Mouse (Mus musculus): Measurements from ENCODE around the gene Pdgfb. TPM values are rescaled to one million over a fixed set of nuclear protein-coding genes. Genes with fewer than 3 reads are reported as not detected.

Pdgfb gene
- polyA plus RNA-seq (2016; fragmentation: Nextera tagmentation; extraction: Ambion mirVana): 1.4 and 1.6 TPM in 2 replicates

GRCm38 (mm10) chr15:80014321-80015210 is at the start of gene Pdgfb:
Gene Pdgfb, minus strand, starts transcription at chr15:80014977.
- Histone ChIP-seq H3K27me3 (replicated peaks; ENCODE audit: low read depth, poor library complexity, severe bottlenecking) (peaks cover 85% of the 10 kb centered on the region), H3K4me3 (peak within 1 kb of the TSS; percentile 72), H3K27ac (replicated peaks) (peak within 1 kb of the TSS; percentile 84), H3K36me3 (replicated peaks) (no peaks in the 10 kb centered on the region), H3K4me1 (peaks cover 47% of the 10 kb centered on the region), H3K9me3 (no peaks in the 10 kb centered on the region)
- under 1% methylated on average over 60 of the region's 60 CpGs for WGBS
- DNase-seq (ENCODE audit: low spot score): peak; percentile 57

- Histone ChIP-seq H3K27ac (replicated peaks) (no peak overlapping the region; the same call in 1 of the 2 replicates), H3K9me3 (no peaks in the 10 kb centered on the region), H3K4me1 (peaks cover 40% of the 10 kb centered on the region), H3K27me3 (replicated peaks; ENCODE audit: low read depth, poor library complexity, severe bottlenecking) (0 out of 2 replicates have a peak, but pooled peaks cover 4% of the 10 kb centered on the region), H3K36me3 (replicated peaks) (no peaks in the 10 kb centered on the region), H3K4me3 (no peak overlapping the region)
- no peak for DNase-seq (ENCODE audit: low spot score)
- WGBS: 36% methylated on average over 5 of the region's 5 CpGs
Measured at GRCm38 (mm10) chr15:80062821-80063220, 48.0 kb upstream of the Pdgfb start.

- Histone ChIP-seq H3K27me3 (replicated peaks; ENCODE audit: low read depth, poor library complexity, severe bottlenecking) (0 out of 2 replicates have a peak, but pooled peaks cover 4% of the 10 kb centered on the region), H3K4me1 (peaks cover 35% of the 10 kb centered on the region), H3K36me3 (replicated peaks) (no peaks in the 10 kb centered on the region), H3K4me3 (no peak overlapping the region), H3K9me3 (no peaks in the 10 kb centered on the region), H3K27ac (replicated peaks) (no peak overlapping the region)
- WGBS: 62% methylated on average over 9 of the region's 9 CpGs
- no peak for DNase-seq (ENCODE audit: low spot score)
Measured at GRCm38 (mm10) chr15:80062339-80062738, 47.6 kb upstream of the Pdgfb start.

- no peak overlapping the region for H3K4me3 ChIP-seq
- no peak for DNase-seq (ENCODE audit: low spot score)
- H3K27ac ChIP-seq (replicated peaks): no peak overlapping the region
- H3K27me3 ChIP-seq (replicated peaks; ENCODE audit: low read depth, poor library complexity, severe bottlenecking): 0 out of 2 replicates have a peak, but pooled peaks cover 4% of the 10 kb centered on the region
- peaks cover 39% of the 10 kb centered on the region for H3K4me1 ChIP-seq
- no peaks in the 10 kb centered on the region for H3K36me3 ChIP-seq (replicated peaks)
- no peaks in the 10 kb centered on the region for H3K9me3 ChIP-seq
- 80% methylated on average over 4 of the region's 4 CpGs for WGBS
Measured at GRCm38 (mm10) chr15:80061071-80061550, 46.3 kb upstream of the Pdgfb start.

- Histone ChIP-seq H3K27me3 (replicated peaks; ENCODE audit: low read depth, poor library complexity, severe bottlenecking) (0 out of 2 replicates have a peak, but pooled peaks cover 4% of the 10 kb centered on the region), H3K9me3 (no peaks in the 10 kb centered on the region), H3K36me3 (replicated peaks) (no peaks in the 10 kb centered on the region), H3K27ac (replicated peaks) (no peak overlapping the region), H3K4me3 (no peak overlapping the region), H3K4me1 (peaks cover 44% of the 10 kb centered on the region)
- no peak for DNase-seq (ENCODE audit: low spot score)
- WGBS: 89% methylated on average over 8 of the region's 8 CpGs
Measured at GRCm38 (mm10) chr15:80060356-80061070, 45.7 kb upstream of the Pdgfb start.

GRCm38 (mm10) chr15:80059606-80060005 is 44.8 kb upstream of the Pdgfb start:
- DNase-seq (ENCODE audit: low spot score): no peak
- Histone ChIP-seq H3K9me3 (no peaks in the 10 kb centered on the region), H3K4me1 (peaks cover 37% of the 10 kb centered on the region), H3K36me3 (replicated peaks) (no peaks in the 10 kb centered on the region), H3K27ac (replicated peaks) (no peak overlapping the region), H3K27me3 (replicated peaks; ENCODE audit: low read depth, poor library complexity, severe bottlenecking) (0 out of 2 replicates have a peak, but pooled peaks cover 4% of the 10 kb centered on the region), H3K4me3 (no peak overlapping the region)
- 85% methylated on average over 7 of the region's 7 CpGs for WGBS

- Histone ChIP-seq H3K4me3 (no peak overlapping the region), H3K27ac (replicated peaks) (no peak overlapping the region), H3K36me3 (replicated peaks) (no peaks in the 10 kb centered on the region), H3K4me1 (peaks cover 40% of the 10 kb centered on the region), H3K9me3 (no peaks in the 10 kb centered on the region), H3K27me3 (replicated peaks; ENCODE audit: low read depth, poor library complexity, severe bottlenecking) (no peaks in the 10 kb centered on the region)
- DNase-seq (ENCODE audit: low spot score): no peak
- 85% methylated on average over 7 of the region's 7 CpGs for WGBS
Measured at GRCm38 (mm10) chr15:80058151-80058550, 43.4 kb upstream of the Pdgfb start.

- DNase-seq (ENCODE audit: low spot score): no peak
- H3K36me3 ChIP-seq (replicated peaks): no peaks in the 10 kb centered on the region
- H3K9me3 ChIP-seq: no peaks in the 10 kb centered on the region
- 86% methylated on average over 7 of the region's 7 CpGs for WGBS
- H3K27ac ChIP-seq (replicated peaks): peak overlapping the region; percentile 2; the same call in 1 of the 2 replicates
- H3K4me3 ChIP-seq: no peak overlapping the region
- H3K4me1 ChIP-seq: peaks cover 35% of the 10 kb centered on the region
- H3K27me3 ChIP-seq (replicated peaks; ENCODE audit: low read depth, poor library complexity, severe bottlenecking): no peaks in the 10 kb centered on the region
Measured at GRCm38 (mm10) chr15:80054034-80054710, 39.4 kb upstream of the Pdgfb start.

GRCm38 (mm10) chr15:80053381-80054033 is 38.7 kb upstream of the Pdgfb start:
- no peak overlapping the region for H3K4me3 ChIP-seq
- H3K27me3 ChIP-seq (replicated peaks; ENCODE audit: low read depth, poor library complexity, severe bottlenecking): no peaks in the 10 kb centered on the region
- no peaks in the 10 kb centered on the region for H3K9me3 ChIP-seq
- no peak for DNase-seq (ENCODE audit: low spot score)
- 74% methylated on average over 8 of the region's 8 CpGs for WGBS
- peak overlapping the region; percentile 10; the same call in 1 of the 2 replicates for H3K27ac ChIP-seq (replicated peaks)
- peaks cover 35% of the 10 kb centered on the region for H3K4me1 ChIP-seq
- H3K36me3 ChIP-seq (replicated peaks): no peaks in the 10 kb centered on the region

GRCm38 (mm10) chr15:80051782-80052181 is 37.0 kb upstream of the Pdgfb start:
- 85% methylated on average over 9 of the region's 9 CpGs for whole genome bisulfite sequencing
- no peaks in the 10 kb centered on the region for H3K36me3 ChIP-seq (replicated peaks)
- H3K9me3 ChIP-seq: no peaks in the 10 kb centered on the region
- no peaks in the 10 kb centered on the region for H3K27me3 ChIP-seq (replicated peaks; ENCODE audit: low read depth, poor library complexity, severe bottlenecking)
- no peak for DNase-seq (ENCODE audit: low spot score)
- peaks cover 37% of the 10 kb centered on the region for H3K4me1 ChIP-seq
- 0 out of 2 replicates have a peak overlapping the region, but pooled peaks have one; percentile 36 for H3K27ac ChIP-seq (replicated peaks)
- no peak overlapping the region for H3K4me3 ChIP-seq

- no peaks in the 10 kb centered on the region for H3K36me3 ChIP-seq (replicated peaks)
- 83% methylated on average over 19 of the region's 19 CpGs for WGBS
- no peak overlapping the region for H3K4me3 ChIP-seq
- H3K27ac ChIP-seq (replicated peaks): peak overlapping the region; percentile 36
- H3K9me3 ChIP-seq: no peaks in the 10 kb centered on the region
- DNase-seq (ENCODE audit: low spot score): no peak
- H3K4me1 ChIP-seq: peaks cover 32% of the 10 kb centered on the region
- H3K27me3 ChIP-seq (replicated peaks; ENCODE audit: low read depth, poor library complexity, severe bottlenecking): no peaks in the 10 kb centered on the region
Measured at GRCm38 (mm10) chr15:80051092-80051761, 36.5 kb upstream of the Pdgfb start.

All from embryonic facial prominence, embryonic 10.5 days (tissue).